Comparison of ENCODE assay signal across 12 mouse cellular contexts in the genomic region with DNA sequence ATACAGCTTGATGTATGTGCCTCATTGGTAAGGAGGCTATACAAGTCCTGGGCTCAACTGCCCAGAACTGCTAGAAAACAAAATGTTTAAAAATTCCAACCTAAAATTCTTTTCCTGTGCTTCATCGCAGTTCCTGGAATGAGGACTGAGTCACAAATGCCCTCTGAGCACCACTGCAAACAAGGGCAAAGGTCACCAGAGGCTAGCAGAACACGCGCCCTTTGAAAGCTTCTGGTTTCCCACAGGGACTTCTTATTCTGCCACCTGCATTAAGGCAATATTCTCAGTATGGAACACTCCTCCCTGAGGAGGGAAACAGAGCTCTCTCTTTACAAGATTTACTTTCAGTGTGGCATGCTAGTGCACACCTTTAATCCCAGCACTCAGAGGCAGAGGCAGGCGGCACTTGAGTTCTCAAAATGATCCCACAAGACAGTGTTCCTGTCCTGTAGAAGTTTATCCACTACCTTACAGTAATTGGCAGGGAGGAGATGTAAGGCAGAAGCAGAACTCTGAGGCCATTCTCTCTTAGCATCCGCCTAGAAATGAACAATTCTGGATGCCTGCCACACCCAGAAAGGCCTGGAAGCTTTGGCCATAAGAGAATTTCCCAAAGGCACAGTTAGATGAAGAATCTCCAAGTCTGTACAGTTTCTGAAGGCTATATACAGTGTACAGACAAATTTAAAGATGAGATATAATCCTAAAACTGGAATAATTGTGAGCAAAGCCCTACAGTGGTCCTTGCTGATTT. TPM values are rescaled to one million over a fixed set of nuclear protein-coding genes. Genes with fewer than 3 reads are reported as not detected.
DNase-seq lines count a peak whose midpoint lies in the region; ATAC-seq and TF ChIP-seq lines count a peak whose summit lies in the region.
"Had no signal": no experiment of that assay in that cellular context is flagged by ENCODE, and none has a peak within 500 bp of the region (broad histone marks: within the 10 kb centered on the region; RNA-seq: fewer than 3 reads in every experiment).

No protein-coding gene starts in this region.

- no peaks in the 10 kb centered on the region for H3K36me3 ChIP-seq in liver, embryonic 13.5 days
- peaks cover 42% of the 10 kb centered on the region for H3K36me3 ChIP-seq in heart, embryonic 12.5 days
- H3K36me3 ChIP-seq in limb, embryonic 14.5 days (ENCODE audit: control insufficient read depth, insufficient read depth, low read length), result peaks cover 6% of the 10 kb centered on the region
- no peaks in the 10 kb centered on the region for H3K36me3 ChIP-seq in hindbrain, embryonic 11.5 days (ENCODE audit: control insufficient read depth, insufficient read depth, low read length)
- H3K36me3 ChIP-seq: liver, embryonic 15.5 days had no signal

- no peak for TF ChIP-seq POLR2A in limb, embryonic 14.5 days (IDR thresholded peaks at IDR 0.05; ENCODE audit: borderline replicate concordance, extremely low read depth, insufficient read depth, insufficient read length)

- 58% methylated on average over 5 of the region's 5 CpGs for WGBS in liver, embryonic 13.5 days (ENCODE audit: insufficient replicate concordance)
- WGBS in heart, embryonic 12.5 days, result 56% methylated on average over 5 of the region's 5 CpGs
- WGBS in limb, embryonic 14.5 days, result 45% methylated on average over 5 of the region's 5 CpGs
- 51% methylated on average over 5 of the region's 5 CpGs for WGBS in hindbrain, embryonic 11.5 days

- DNase-seq in gastrocnemius, adult 18-20 months (ENCODE audit: low spot score), result peak; percentile 34
- DNase-seq in gastrocnemius, postnatal 10 days, result no peak
- DNase-seq in liver, embryonic 13.5 days, result no peak
- no peak for DNase-seq in liver
- DNase-seq in limb, embryonic 14.5 days (ENCODE audit: low spot score), result peak; percentile 64
- DNase-seq in frontal cortex, postnatal 14 days (ENCODE audit: low spot score in 2 of 2), result no peak
- DNase-seq in hindbrain, embryonic 11.5 days (ENCODE audit: low spot score), result no peak
- DNase-seq: B cell, adult 2 months; cerebellum, adult 18-20 months; right cerebral cortex, adult 18-20 months had no signal

- no peak overlapping the region for H3K27ac ChIP-seq in liver, embryonic 13.5 days
- H3K27ac ChIP-seq in heart, embryonic 12.5 days (ENCODE audit: poor library complexity, severe bottlenecking), result peak overlapping the region; percentile 9; the same call in 1 of the 2 replicates
- no peak overlapping the region; the same call in 1 of the 2 replicates for H3K27ac ChIP-seq in limb, embryonic 14.5 days (replicated peaks; ENCODE audit: low read depth, low read length)
- H3K27ac ChIP-seq in hindbrain, embryonic 11.5 days (ENCODE audit: low read depth, low read length), result no peak overlapping the region
- H3K27ac ChIP-seq: liver, embryonic 15.5 days had no signal

- no peak overlapping the region for H3K4me2 ChIP-seq in liver, embryonic 13.5 days
- no peak overlapping the region for H3K4me2 ChIP-seq in heart, embryonic 12.5 days
- no peak overlapping the region for H3K4me2 ChIP-seq in limb, embryonic 14.5 days (replicated peaks; ENCODE audit: low read depth, low read length, severe bottlenecking)
- no peak overlapping the region for H3K4me2 ChIP-seq in hindbrain, embryonic 11.5 days (replicated peaks; ENCODE audit: low read depth, low read length)
- H3K4me2 ChIP-seq: liver, embryonic 15.5 days had no signal

- peak; percentile 31; the same call in 1 of the 2 replicates for ATAC-seq in liver, embryonic 13.5 days (ENCODE audit: low read depth)
- no peak; the same call in 1 of the 2 replicates for ATAC-seq in heart, embryonic 12.5 days (ENCODE audit: insufficient number of reproducible peaks, low FRiP score)
- no peak for ATAC-seq in limb, embryonic 14.5 days (ENCODE audit: low FRiP score, low read depth)
- no peak for ATAC-seq in hindbrain, embryonic 11.5 days (ENCODE audit: low FRiP score)

- H3K9ac ChIP-seq in liver, embryonic 13.5 days, result no peak overlapping the region
- no peak overlapping the region for H3K9ac ChIP-seq in heart, embryonic 12.5 days
- H3K9ac ChIP-seq in limb, embryonic 14.5 days (ENCODE audit: low read depth, low read length, severe bottlenecking), result no peak overlapping the region
- H3K9ac ChIP-seq in hindbrain, embryonic 11.5 days (ENCODE audit: low read depth, low read length), result no peak overlapping the region
- H3K9ac ChIP-seq: liver, embryonic 15.5 days had no signal

- no peak overlapping the region for H3K4me3 ChIP-seq in liver, embryonic 13.5 days (replicated peaks)
- H3K4me3 ChIP-seq in heart, embryonic 12.5 days, result no peak overlapping the region
- no peak overlapping the region for H3K4me3 ChIP-seq in limb, embryonic 14.5 days (replicated peaks; ENCODE audit: low read length)
- H3K4me3 ChIP-seq in hindbrain, embryonic 11.5 days (ENCODE audit: low read depth, low read length), result no peak overlapping the region
- H3K4me3 ChIP-seq: liver, embryonic 15.5 days had no signal

- H3K27me3 ChIP-seq in liver, embryonic 13.5 days, result no peaks in the 10 kb centered on the region
- no peaks in the 10 kb centered on the region for H3K27me3 ChIP-seq in heart, embryonic 12.5 days (replicated peaks)
- H3K27me3 ChIP-seq in limb, embryonic 14.5 days (ENCODE audit: control insufficient read depth, insufficient read depth, low read length), result no peaks in the 10 kb centered on the region
- no peaks in the 10 kb centered on the region for H3K27me3 ChIP-seq in hindbrain, embryonic 11.5 days (ENCODE audit: control insufficient read depth, insufficient read depth, low read length)
- H3K27me3 ChIP-seq: liver, embryonic 15.5 days had no signal

- H3K9me3 ChIP-seq in liver, embryonic 13.5 days (replicated peaks), result no peaks in the 10 kb centered on the region
- no peaks in the 10 kb centered on the region for H3K9me3 ChIP-seq in heart, embryonic 12.5 days (replicated peaks)
- no peaks in the 10 kb centered on the region for H3K9me3 ChIP-seq in limb, embryonic 14.5 days (ENCODE audit: control insufficient read depth, low read length)
- no peaks in the 10 kb centered on the region for H3K9me3 ChIP-seq in hindbrain, embryonic 11.5 days (ENCODE audit: control insufficient read depth, low read length)
- H3K9me3 ChIP-seq: liver, embryonic 15.5 days had no signal

- peaks cover 8% of the 10 kb centered on the region; the same call in 1 of the 2 replicates for H3K4me1 ChIP-seq in liver, embryonic 13.5 days (replicated peaks)
- H3K4me1 ChIP-seq in heart, embryonic 12.5 days (replicated peaks), result peaks cover 57% of the 10 kb centered on the region
- H3K4me1 ChIP-seq in limb, embryonic 14.5 days (ENCODE audit: control insufficient read depth, insufficient read depth, low read length), result peaks cover 35% of the 10 kb centered on the region
- no peaks in the 10 kb centered on the region for H3K4me1 ChIP-seq in hindbrain, embryonic 11.5 days (replicated peaks; ENCODE audit: control insufficient read depth, insufficient read depth, low read length)

RNA-seq across cellular contexts. Expression of gene Sptbn1, which starts 56.1 kb away (rescaled TPM):
- 100 to 1,000 TPM in 1 of 2 experiments, 10 to 100 TPM in 1; 78.4 to 118 TPM for total RNA-seq in gastrocnemius, adult 18-20 months (2021)
- 100 to 1,000 TPM; 147 to 171 TPM for total RNA-seq in gastrocnemius, postnatal 10 days (2021)
- polyA plus RNA-seq in liver, embryonic 13.5 days (2015; fragmentation: Nextera tagmentation; extraction: Ambion mirVana), result 16.9 and 18.7 TPM in 2 replicates
- polyA plus RNA-seq in heart, embryonic 12.5 days (2016; fragmentation: Nextera tagmentation; extraction: Ambion mirVana), result 188 and 194 TPM in 2 replicates
- polyA plus RNA-seq in limb, embryonic 14.5 days (2012; rRNA removed), result 92.0 and 101 TPM in 2 replicates
- 117 and 120 TPM in 2 replicates for polyA plus RNA-seq in limb, embryonic 14.5 days (2014; fragmentation: Nextera tagmentation; extraction: Ambion mirVana)
- 96.0 and 106 TPM in 2 replicates for polyA plus RNA-seq in hindbrain, embryonic 11.5 days (2014; fragmentation: Nextera tagmentation; extraction: Ambion mirVana)

Comparison
In these comparisons a context has a peak if more than half of its experiments do, and no peak if none do; other contexts are left out.
1. DNase-seq: peak in gastrocnemius, adult 18-20 months (single experiment) and limb, embryonic 14.5 days (single experiment); none in gastrocnemius, postnatal 10 days (single experiment), liver, embryonic 13.5 days (single experiment), liver (single experiment), frontal cortex, postnatal 14 days (0 of 2) and hindbrain, embryonic 11.5 days (single experiment).